Mouse (Mus musculus) kidney, postnatal 14 days (tissue): ENCODE results near the gene Otogl.
"Not testable (repeated sequence)": the region's sequence is repeated elsewhere in the genome, so short reads cannot be mapped to it uniquely, and the experiment has no call there.

ENCODE experiments used
- DNase-seq: peaks from one replicate; pipeline ENCODE4 v3.0.0; 2022; ENCODE audit warnings: mixed read lengths

Gene Otogl

DNA sequence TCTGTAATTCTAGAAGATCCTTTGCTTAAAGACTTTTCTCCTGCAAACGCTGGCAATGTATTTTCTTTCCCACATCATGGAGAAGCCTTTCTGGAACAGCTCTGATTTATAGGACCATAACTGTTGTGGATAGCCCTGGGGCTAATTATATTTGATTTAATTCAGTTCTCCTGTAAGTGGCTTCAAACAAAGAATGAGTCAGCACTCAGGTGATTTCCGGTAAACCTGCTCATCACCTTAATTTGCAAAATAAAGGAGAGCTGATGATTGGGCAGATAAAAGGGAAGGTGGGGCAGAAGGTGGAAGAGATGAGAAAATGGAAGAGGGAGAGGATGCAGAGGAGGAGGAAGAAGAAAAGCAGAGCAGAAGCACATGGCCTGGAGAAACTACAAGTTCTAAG is 107.6 kb downstream of the Otogl start:
- DNase-seq: not testable (repeated sequence)

DNA sequence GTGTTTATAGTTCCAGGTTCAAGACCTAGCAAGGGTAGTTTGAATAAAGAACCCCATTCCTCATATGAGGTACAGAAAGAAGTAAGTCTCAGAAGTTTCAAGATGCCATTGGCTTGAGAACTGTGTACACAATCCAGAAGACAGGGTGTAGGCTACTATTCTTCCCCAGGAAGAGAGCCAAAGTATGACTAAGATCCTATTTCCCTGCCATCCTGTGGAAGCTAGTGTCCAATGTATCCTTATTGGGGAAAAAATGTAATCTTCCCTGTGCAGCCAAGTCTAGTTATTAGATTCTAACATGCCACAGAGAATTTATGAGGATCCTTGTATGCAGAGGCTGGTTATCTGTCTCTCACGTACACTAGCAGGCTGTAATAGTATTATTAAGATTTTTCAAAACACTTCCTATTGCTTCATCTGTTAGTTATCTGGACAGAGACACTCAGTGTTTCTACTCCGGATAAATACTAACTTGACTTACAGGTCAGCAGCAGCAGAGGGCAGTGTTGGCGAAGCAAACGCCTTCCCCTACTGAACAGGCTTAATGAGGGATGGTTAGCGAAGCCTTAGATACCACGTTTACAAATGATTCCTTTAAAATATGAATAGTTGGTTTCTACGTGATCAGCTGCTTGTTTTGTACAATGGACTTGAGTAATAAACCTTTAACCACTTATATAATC is 112.1 kb downstream of the Otogl start:
- peak; percentile 59 for DNase-seq

DNA sequence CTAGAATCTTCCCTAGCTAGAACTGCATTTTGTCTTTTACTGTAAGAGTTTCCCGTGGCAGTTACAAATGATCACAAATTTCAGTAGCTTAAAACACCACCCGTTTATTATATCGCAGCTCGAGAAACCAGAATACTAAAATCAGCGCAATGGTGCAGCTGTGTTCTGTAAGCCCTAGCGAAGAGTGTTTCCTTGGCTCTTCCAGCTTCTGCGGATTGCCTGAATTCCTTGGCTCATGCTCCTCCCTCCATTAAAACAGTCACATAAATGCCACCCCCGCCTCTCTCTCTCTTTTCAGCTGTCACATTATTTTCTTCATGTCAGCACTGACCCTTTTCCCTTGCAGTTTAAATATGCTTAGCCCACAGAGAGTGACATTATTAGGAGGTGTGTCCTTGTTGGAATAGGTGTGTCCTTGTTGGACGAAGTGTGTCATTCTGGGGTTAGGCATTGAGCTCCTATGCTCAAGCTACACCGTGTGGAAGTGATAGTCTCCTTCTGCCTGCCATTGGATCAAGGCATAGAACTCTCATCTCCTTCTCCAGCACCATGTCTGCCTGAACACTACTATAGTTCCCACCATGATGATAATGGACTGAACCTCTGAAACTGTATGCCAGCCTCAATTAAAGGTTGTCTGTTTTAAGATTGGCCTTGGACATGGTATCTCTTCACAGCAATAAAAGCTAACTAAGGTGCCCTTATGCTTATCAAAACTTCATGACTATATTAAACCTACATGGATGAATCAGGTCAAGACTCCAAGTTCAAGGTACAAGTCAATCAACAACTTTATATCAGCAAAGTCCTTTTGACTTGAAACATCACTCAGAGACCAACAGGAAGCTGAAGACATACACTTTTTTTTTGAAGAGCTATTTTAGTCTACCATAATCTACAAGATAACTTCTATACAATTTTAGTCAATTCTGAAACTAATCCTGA is 116.8 kb downstream of the Otogl start:
- DNase-seq: no peak

DNA sequence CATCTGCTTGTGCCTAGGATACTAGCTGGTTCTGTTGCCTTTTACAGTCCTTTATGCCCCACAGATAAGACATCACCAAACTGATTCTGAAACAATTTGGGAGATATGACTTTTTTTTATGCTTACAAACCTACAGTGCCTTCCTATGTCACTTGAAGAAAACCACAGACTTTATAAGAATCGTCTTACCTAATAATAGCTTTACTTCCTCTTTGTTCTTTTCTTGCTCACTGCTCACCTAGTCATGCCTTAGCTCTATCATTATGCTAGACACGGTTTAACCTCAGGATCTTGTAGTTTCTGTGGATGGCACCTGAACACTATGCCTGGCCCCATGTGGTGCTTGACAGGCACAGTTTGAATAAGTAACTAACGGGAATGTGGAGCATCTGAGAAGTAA is 119.4 kb downstream of the Otogl start:
- DNase-seq: no peak

DNA sequence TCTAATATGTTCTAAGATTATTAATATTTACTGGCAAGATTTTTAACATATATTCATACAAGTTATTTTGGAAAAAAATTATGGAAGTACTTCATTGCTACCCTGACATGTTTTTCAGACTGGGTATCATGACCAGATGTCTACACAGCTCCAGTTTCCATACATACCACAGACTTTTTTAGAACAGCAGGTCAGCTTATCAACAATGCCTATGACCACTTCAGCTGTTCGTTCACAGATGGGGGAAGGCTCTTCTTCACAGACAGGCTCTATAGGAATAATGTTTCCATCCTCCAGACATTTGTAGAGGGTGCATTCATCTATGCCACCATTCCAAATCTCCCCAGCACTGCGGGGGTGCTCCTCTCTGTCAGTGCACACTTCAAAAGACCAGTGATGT is 132.4 kb downstream of the Otogl start:
- no peak for DNase-seq

DNA sequence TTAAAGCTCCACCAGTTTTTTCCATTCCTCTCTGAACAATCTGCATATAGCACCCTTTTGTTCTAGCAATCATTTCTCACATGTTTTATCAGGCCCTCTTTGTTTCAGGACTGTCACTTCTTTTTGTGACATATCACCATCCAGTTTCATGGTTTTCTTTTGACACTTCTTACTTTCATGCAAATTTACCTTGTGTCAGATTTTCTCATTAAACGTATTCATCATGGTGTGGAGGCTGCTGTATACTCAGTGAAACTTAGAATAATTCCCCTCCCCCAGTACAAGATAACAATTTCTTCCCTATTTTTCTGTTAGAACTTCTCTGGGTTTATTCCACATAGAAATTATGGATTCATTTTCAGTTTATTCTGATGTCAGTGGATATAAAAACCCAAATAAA is 152.3 kb downstream of the Otogl start:
- no peak for DNase-seq

DNA sequence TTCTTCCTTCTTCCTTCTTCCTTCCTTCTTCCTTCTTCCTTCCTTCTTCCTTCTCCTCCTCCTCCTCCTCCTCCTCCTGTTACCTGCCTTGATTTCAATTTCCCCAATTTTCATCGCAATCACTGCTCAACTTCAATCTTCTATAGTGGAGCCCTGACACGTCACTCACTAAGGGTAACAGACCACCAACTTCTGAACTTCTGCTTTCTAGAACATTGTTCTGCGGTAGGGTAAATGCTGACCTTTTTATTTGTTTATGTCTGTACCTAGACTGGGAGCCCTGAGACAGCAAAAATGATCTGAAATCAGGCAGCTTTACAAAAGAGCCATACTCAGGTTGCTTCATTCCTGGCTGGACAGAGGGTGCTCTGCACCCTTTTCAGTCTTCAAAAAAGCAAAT is 158.5 kb downstream of the Otogl start:
- DNase-seq: no peak

DNA sequence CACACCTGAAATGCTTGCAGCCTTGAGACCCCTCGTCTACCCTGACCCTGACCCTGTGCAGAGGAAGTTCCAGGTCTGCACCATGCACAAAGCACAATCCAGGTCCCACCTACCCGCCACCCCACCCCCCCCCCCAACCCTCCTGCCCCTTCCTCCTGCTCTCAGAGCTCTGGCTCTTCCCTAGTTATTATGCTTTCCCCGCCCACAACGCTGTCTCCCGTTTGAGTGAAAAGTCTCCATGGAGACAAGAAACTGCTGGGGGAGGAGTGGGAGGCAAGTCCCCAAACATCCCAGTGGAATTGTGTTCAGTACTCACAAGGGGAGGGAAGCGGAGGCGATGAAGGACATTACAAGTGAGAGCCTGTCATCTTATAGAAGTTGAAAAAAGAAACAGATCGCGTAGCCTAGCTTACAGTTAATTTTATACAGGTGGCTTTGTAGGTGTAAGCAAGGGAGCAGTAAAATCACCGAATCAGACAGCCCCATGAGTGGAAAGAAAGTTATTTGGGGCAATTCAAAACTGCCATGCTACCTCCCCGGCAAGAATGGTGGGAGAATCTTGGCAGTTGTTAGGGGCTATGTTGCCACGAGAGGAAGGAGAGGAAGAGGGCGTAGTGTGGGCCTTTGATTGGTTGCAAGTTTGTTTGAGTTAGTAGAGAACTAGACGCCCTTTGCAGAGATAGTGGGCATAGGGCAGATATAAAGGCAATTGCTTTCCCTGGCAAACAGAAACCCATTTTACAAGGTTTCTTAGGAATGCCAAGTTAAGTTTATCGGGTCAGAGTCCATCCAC is 159.4 kb downstream of the Otogl start:
- DNase-seq: no peak

DNA sequence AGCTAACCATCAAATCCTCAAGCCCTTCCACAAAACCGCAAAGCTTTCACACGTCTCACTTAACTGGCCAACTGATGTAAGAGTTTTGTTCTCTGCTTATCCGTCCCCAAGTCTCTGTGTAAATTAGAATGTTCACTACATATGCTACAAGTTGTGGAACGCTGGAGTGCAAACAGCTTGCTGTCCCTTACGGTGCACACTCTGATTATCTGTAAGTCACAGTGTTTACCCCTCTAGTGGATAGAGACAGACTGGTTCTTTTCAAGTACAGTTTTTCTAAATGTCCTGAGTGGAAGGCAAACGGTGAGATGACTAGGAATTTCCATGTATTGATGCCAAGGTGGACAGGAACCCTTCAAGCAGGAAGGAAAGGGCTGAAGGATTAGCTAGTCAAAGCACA is 160.0 kb downstream of the Otogl start:
- no peak for DNase-seq

DNA sequence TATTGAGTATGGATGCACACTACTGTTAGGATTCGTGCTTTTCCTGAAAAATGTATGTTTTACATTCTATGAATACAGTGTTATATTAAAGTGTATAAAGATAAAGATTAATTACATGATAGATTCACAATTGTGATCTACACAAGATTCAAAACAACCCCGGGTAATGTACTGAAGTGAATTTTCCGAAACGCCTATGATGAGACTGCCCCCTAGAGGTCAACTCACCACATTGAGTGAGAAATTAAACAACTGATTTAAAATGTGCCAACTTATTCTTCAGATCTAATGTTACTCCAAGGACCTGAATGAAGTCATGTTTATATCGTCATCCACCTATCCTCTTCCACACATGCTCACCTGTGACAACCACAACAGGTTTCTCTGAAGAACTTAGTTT is 164.4 kb downstream of the Otogl start:
- peak; percentile 16 for DNase-seq

DNA sequence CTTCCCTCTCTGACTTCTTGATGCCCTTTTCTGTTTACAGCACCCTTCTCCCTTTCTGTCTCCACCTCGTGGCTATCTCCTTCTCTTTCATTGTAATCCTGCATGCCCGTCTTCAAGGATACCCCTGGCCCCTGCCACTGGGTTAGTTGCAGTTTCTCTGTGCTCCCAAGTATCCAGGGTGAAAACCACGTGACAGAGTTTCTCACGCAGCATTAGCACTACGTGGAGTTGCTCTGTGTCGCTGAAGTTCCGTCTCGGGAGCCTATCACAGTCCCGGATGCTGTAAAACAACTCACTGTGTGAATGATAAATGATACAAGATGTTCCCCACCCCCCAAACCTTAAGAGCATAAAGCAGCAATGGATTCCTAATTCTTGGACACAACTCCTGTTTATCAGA is 165.2 kb downstream of the Otogl start:
- DNase-seq: no peak

DNA sequence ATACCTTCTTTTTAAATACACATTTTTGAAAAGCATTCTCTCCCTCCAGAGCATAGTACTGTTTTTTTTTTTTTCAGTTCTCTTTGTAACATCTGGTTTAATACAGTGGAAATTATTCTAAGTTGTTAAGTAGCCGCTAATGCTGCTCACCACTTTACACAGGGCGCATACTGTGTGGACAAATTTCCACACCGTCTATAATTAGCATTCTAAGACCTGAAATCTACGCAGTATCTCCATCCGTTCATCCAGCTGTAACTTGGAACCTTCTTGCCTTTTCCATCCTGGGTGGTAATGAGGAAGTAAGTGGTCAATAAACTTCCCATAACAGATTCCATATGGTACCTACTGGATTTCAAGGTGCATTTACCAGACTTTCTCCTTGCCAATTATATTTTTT is 172.1 kb downstream of the Otogl start:
- no peak for DNase-seq

DNA sequence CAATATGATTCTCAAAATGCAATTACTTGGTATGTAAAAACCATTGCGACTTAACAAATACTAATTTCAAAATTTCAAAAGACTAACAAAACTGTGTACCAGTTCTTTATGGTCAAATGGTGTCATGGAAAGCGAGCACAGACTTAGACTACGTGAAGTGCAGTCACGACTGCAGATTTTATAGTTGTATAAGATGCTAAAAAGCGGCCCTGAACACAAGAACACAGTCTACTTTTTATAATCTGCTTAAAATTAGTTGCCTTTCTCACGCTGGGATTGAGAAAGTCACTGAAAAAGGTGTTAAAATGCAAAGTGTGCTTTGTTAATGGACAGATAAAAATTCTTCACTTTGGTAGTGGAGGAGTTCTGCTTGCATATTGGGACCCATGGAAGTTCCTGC is 174.2 kb downstream of the Otogl start:
- DNase-seq: no peak

DNA sequence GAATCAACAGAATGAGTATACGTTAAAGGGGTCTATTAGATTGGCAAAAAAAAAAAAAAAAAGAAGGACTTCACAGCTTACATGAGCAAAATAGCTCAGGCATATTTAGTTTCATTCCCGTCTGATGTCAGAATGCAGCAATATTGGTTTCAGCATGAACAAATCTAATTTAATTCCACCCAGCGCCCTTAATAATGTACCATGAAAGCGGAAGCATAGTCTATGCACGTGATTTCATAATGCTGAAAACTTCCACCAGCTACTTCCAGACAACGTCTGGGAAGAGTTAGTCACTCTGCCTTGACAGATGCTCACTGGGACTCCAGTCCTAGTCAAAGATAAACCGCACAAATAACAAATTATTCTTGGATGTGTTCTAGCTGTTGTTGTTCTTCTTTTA is 176.5 kb downstream of the Otogl start:
- DNase-seq: no peak

DNA sequence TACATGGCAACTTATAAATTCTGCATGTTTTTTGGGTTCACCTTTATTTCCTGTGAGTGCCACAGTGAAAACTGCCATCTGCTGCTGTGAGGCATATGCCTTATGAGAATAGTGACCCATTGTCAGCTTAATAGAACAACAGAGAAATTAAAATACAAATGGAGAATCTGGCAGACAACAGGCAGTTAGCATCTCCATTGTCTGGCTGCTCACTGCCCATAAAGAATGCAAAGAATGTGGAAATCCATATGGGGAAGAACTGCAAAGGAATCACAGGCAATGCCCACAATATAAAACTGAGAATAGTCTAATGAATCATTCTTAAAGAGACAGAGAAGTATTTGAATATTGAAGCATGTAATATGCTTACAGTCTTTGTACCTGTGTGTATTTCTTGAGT is 177.6 kb downstream of the Otogl start:
- no peak for DNase-seq

DNA sequence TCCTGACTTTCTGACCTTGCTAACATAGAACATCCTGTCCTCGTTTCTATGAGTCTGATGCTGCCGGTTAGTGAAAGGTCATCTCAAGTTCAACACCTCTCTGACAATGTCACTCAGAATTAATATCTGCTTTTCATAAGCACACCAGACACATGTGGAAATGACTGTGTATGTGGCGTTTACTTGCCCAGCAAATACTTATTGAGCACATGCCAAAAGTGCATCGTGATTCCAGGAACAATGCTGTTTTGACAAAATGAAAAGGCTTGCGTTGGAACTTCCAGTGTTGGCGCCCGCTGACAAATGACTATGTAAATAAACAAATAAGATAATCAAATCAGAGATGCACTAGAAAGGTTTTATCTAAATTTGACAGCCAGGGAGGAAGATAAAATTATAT is 186.3 kb downstream of the Otogl start:
- DNase-seq: no peak

DNA sequence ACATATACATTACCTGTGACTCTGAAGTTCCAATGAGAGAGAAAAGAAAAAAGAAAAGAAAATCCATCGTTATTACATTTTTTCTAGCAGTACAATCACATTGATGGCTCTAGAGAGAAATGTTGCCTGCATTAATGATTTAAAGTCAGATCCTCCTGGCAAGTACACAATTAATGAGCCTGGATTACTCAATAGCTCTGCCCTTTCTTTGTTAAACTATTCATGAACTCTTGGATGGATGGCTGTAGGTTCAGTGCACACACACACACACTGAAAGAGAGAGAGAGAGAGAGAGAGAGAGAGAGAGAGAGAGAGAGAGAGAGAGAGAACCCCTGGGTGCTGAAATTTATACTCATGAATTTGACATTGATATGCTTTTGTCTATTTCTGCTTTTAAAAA is 192.1 kb downstream of the Otogl start, which contains the start of gene Ptprq:
TSS of gene Ptprq (minus strand) at position 246 of the 400 bp plus-strand sequence.
- no peak for DNase-seq
